11 mouse cellular contexts compared by ENCODE assay signal in genomic region chr9:66915401-66915800, GRCm38 (mm10). TPM values are rescaled to one million over a fixed set of nuclear protein-coding genes. Genes with fewer than 3 reads are reported as not detected.
DNase-seq lines count a peak whose midpoint lies in the region; ATAC-seq and TF ChIP-seq lines count a peak whose summit lies in the region.
"Had no signal": no experiment of that assay in that cellular context is flagged by ENCODE, and none has a peak within 500 bp of the region (broad histone marks: within the 10 kb centered on the region; RNA-seq: fewer than 3 reads in every experiment).

No protein-coding gene starts in this region.

- no peak overlapping the region for H3K9ac ChIP-seq in hindbrain, embryonic 12.5 days
- H3K9ac ChIP-seq: midbrain, embryonic 12.5 days had no signal

- peak overlapping the region; percentile 56 for H3K27ac ChIP-seq in gastrocnemius, adult 2 months
- H3K27ac ChIP-seq in hindbrain, embryonic 12.5 days = no peak overlapping the region
- H3K27ac ChIP-seq in forebrain, embryonic 10.5 days = no peak overlapping the region
- H3K27ac ChIP-seq: left cerebral cortex, adult 2 months; midbrain, embryonic 12.5 days had no signal

- TF ChIP-seq CTCF in gastrocnemius, adult 2 months (IDR thresholded peaks at IDR 0.05) = no peak

- peak overlapping the region; percentile 15 for H3K4me3 ChIP-seq in gastrocnemius, adult 2 months
- no peak overlapping the region for H3K4me3 ChIP-seq in hindbrain, embryonic 12.5 days
- H3K4me3 ChIP-seq in forebrain, embryonic 10.5 days = no peak overlapping the region
- H3K4me3 ChIP-seq: left cerebral cortex, adult 2 months; midbrain, embryonic 12.5 days had no signal

- peaks cover 24% of the 10 kb centered on the region for H3K4me1 ChIP-seq in hindbrain, embryonic 12.5 days
- H3K4me1 ChIP-seq in forebrain, embryonic 10.5 days = peaks cover 50% of the 10 kb centered on the region

- no peak for DNase-seq in gastrocnemius, adult 2 months
- DNase-seq in gastrocnemius, postnatal 36 days = no peak
- DNase-seq in 416B (ENCODE audit: low read depth) = peak; percentile 83
- DNase-seq in forebrain, embryonic 10.5 days (ENCODE audit: extremely low spot score, low spot score) = no peak
- DNase-seq in spleen, postnatal 14 days (ENCODE audit: low spot score in 2 of 2) = no peak
- DNase-seq: cerebellum, adult 9-10 months had no signal

- no peaks in the 10 kb centered on the region for H3K27me3 ChIP-seq in hindbrain, embryonic 12.5 days
- no peaks in the 10 kb centered on the region for H3K27me3 ChIP-seq in forebrain, embryonic 10.5 days (ENCODE audit: poor library complexity, severe bottlenecking)
- H3K27me3 ChIP-seq: midbrain, embryonic 12.5 days had no signal

- H3K9me3 ChIP-seq in hindbrain, embryonic 12.5 days (replicated peaks) = no peaks in the 10 kb centered on the region
- no peaks in the 10 kb centered on the region for H3K9me3 ChIP-seq in forebrain, embryonic 10.5 days
- H3K9me3 ChIP-seq: midbrain, embryonic 12.5 days had no signal

- no peak overlapping the region for H3K4me2 ChIP-seq in hindbrain, embryonic 12.5 days (replicated peaks)
- H3K4me2 ChIP-seq: midbrain, embryonic 12.5 days had no signal

- peaks cover 3% of the 10 kb centered on the region; the same call in 1 of the 2 replicates for H3K36me3 ChIP-seq in hindbrain, embryonic 12.5 days
- peaks cover 34% of the 10 kb centered on the region for H3K36me3 ChIP-seq in forebrain, embryonic 10.5 days (replicated peaks)

- intact Hi-C loops in gastrocnemius, adult 2 months (cut with DNase I) = loop anchor here (5.0 kb wide), 2 partner anchors 43 to 78 kb away; no protein-coding TSS in a partner anchor
- intact Hi-C loops in gastrocnemius, postnatal 36 days (cut with DNase I) = no loop called here

- peak; percentile 65 to 68 for ATAC-seq in hematopoietic stem cell, adult 5-6 weeks (replicated peaks in 1 of 2; ENCODE audit: insufficient read depth in 1 of 2, low FRiP score in 2 of 2, low TSS enrichment in 1 of 2, low read depth in 1 of 2, poor library complexity in 2 of 2, severe bottlenecking in 2 of 2)
- ATAC-seq in megakaryocyte, adult 5-6 weeks (ENCODE audit: poor library complexity, severe bottlenecking) = peak; percentile 61
- no peak for ATAC-seq in hindbrain, embryonic 12.5 days (ENCODE audit: low FRiP score)

- 86% methylated on average over 5 of the region's 5 CpGs for WGBS in hindbrain, embryonic 12.5 days
- WGBS in forebrain, embryonic 10.5 days = 87% methylated on average over 5 of the region's 5 CpGs

RNA-seq across cellular contexts. Expression of gene Rab8b, which starts 4.1 kb away (rescaled TPM):
- 1 to 10 TPM; 5.9 to 9.7 TPM for total RNA-seq in gastrocnemius, adult 2 months (2021)
- total RNA-seq in gastrocnemius, postnatal 36 days (2021) = 1 to 10 TPM; 5.0 to 5.5 TPM
- total RNA-seq in hematopoietic stem cell, adult 5-6 weeks (2017) = 99.3 and 118 TPM in 2 replicates
- total RNA-seq in megakaryocyte, adult 5-6 weeks (2015) = 78.2 and 82.1 TPM in 2 replicates
- total RNA-seq in megakaryocyte, adult 5-6 weeks (2017) = 141 and 154 TPM in 2 replicates
- polyA plus RNA-seq in hindbrain, embryonic 12.5 days (2016; fragmentation: Nextera tagmentation; extraction: Ambion mirVana) = 33.9 and 39.6 TPM in 2 replicates
- 33.4 and 34.0 TPM in 2 replicates for polyA plus RNA-seq in forebrain, embryonic 10.5 days (2016; fragmentation: Nextera tagmentation; extraction: Ambion mirVana)

RNA-seq across cellular contexts. Expression of gene Rps27l, which starts 30.5 kb away (rescaled TPM):
- total RNA-seq in gastrocnemius, adult 2 months (2021) = 100 to 1,000 TPM; 191 to 213 TPM
- total RNA-seq in gastrocnemius, postnatal 36 days (2021) = 100 to 1,000 TPM; 170 to 203 TPM
- 82.7 and 100 TPM in 2 replicates for total RNA-seq in hematopoietic stem cell, adult 5-6 weeks (2017)
- total RNA-seq in megakaryocyte, adult 5-6 weeks (2015) = 368 and 391 TPM in 2 replicates
- total RNA-seq in megakaryocyte, adult 5-6 weeks (2017) = 149 and 154 TPM in 2 replicates
- 448 and 466 TPM in 2 replicates for polyA plus RNA-seq in hindbrain, embryonic 12.5 days (2016; fragmentation: Nextera tagmentation; extraction: Ambion mirVana)
- polyA plus RNA-seq in forebrain, embryonic 10.5 days (2016; fragmentation: Nextera tagmentation; extraction: Ambion mirVana) = 818 and 845 TPM in 2 replicates

RNA-seq across cellular contexts. Expression of gene Lactb, which starts 59.9 kb away (rescaled TPM):
- 10 to 100 TPM; 17.7 to 22.3 TPM for total RNA-seq in gastrocnemius, adult 2 months (2021)
- 10 to 100 TPM; 20.8 to 22.1 TPM for total RNA-seq in gastrocnemius, postnatal 36 days (2021)
- 17.9 and 23.8 TPM in 2 replicates for total RNA-seq in hematopoietic stem cell, adult 5-6 weeks (2017)
- 52.5 and 58.1 TPM in 2 replicates for total RNA-seq in megakaryocyte, adult 5-6 weeks (2015)
- total RNA-seq in megakaryocyte, adult 5-6 weeks (2017) = 40.7 and 44.6 TPM in 2 replicates
- 10.3 and 11.8 TPM in 2 replicates for polyA plus RNA-seq in hindbrain, embryonic 12.5 days (2016; fragmentation: Nextera tagmentation; extraction: Ambion mirVana)
- 9.2 and 9.6 TPM in 2 replicates for polyA plus RNA-seq in forebrain, embryonic 10.5 days (2016; fragmentation: Nextera tagmentation; extraction: Ambion mirVana)
